14 mouse cellular contexts compared by ENCODE assay signal in genomic region chr5:27408854-27409253, GRCm38 (mm10).
"Had no signal": no experiment of that assay in that cellular context is flagged by ENCODE, and none has a peak within 500 bp of the region (broad histone marks: within the 10 kb centered on the region; RNA-seq: fewer than 3 reads in every experiment).

No protein-coding gene starts in this region.

- H3K9ac ChIP-seq: limb, embryonic 15.5 days; liver, embryonic 12.5 days; lung, embryonic 14.5 days; midbrain, embryonic 12.5 days; neural tube, embryonic 13.5 days; stomach, embryonic 15.5 days had no signal

- H3K27me3 ChIP-seq: limb, embryonic 15.5 days; liver, embryonic 12.5 days; midbrain, embryonic 12.5 days; neural tube, embryonic 13.5 days; stomach, embryonic 15.5 days had no signal

- DNase-seq: kidney, adult 9 months; kidney, postnatal 36 days; lung, embryonic 14.5 days; lung, postnatal 10 days; lung, postnatal 4 days; retina, postnatal 1 day; thymus, adult 2 months; thymus, postnatal 36 days had no signal

- H3K9me3 ChIP-seq: limb, embryonic 15.5 days; liver, embryonic 12.5 days; midbrain, embryonic 12.5 days; neural tube, embryonic 13.5 days; stomach, embryonic 15.5 days had no signal

- H3K4me1 ChIP-seq: limb, embryonic 15.5 days; liver, embryonic 12.5 days; midbrain, embryonic 12.5 days; neural tube, embryonic 13.5 days; stomach, embryonic 15.5 days had no signal

- H3K4me3 ChIP-seq: limb, embryonic 15.5 days; liver, embryonic 12.5 days; midbrain, embryonic 12.5 days; neural tube, embryonic 13.5 days; stomach, embryonic 15.5 days had no signal

- ATAC-seq: liver, embryonic 12.5 days had no signal

- H3K4me2 ChIP-seq: limb, embryonic 15.5 days; liver, embryonic 12.5 days; lung, embryonic 14.5 days; midbrain, embryonic 12.5 days; neural tube, embryonic 13.5 days; stomach, embryonic 15.5 days had no signal

- H3K27ac ChIP-seq: kidney, postnatal 0 days; limb, embryonic 15.5 days; liver, embryonic 12.5 days; midbrain, embryonic 12.5 days; neural tube, embryonic 13.5 days; stomach, embryonic 15.5 days had no signal

- H3K36me3 ChIP-seq: limb, embryonic 15.5 days; liver, embryonic 12.5 days; midbrain, embryonic 12.5 days; neural tube, embryonic 13.5 days; stomach, embryonic 15.5 days had no signal
